Mouse (Mus musculus) lung, postnatal 10 days (tissue): ENCODE results near the gene Tnrc6b.
A peak's percentile ranks its signal among the peaks of the same experiment; 100 is the strongest.
"Not testable (repeated sequence)": the region's sequence is repeated elsewhere in the genome, so short reads cannot be mapped to it uniquely, and the experiment has no call there.

ENCODE experiments used
- DNase-seq: peaks from one replicate; pipeline ENCODE4 v3.0.0; 2021

Tnrc6b gene

GRCm38 (mm10) chr15:80797757-80798156 is 86.6 kb downstream of the Tnrc6b start:
- DNase-seq: peak; percentile 29

- peak; percentile 97 for DNase-seq
Observed at GRCm38 (mm10) chr15:80798367-80799073, 87.4 kb downstream of the Tnrc6b start.

GRCm38 (mm10) chr15:80799074-80799633 is 88.0 kb downstream of the Tnrc6b start:
- DNase-seq: peak; percentile 28

- peak; percentile 65 for DNase-seq
Observed at GRCm38 (mm10) chr15:80799634-80800137, 88.6 kb downstream of the Tnrc6b start.

- DNase-seq: no peak
Observed at GRCm38 (mm10) chr15:80800201-80800600, 89.1 kb downstream of the Tnrc6b start.

- DNase-seq: no peak
Observed at GRCm38 (mm10) chr15:80800765-80801164, 89.7 kb downstream of the Tnrc6b start.

GRCm38 (mm10) chr15:80801597-80801996 is 90.5 kb downstream of the Tnrc6b start:
- no peak for DNase-seq

GRCm38 (mm10) chr15:80807162-80807561 is 96.0 kb downstream of the Tnrc6b start:
- no peak for DNase-seq

- DNase-seq: no peak
Observed at GRCm38 (mm10) chr15:80810226-80810625, 99.1 kb downstream of the Tnrc6b start.

GRCm38 (mm10) chr15:80812840-80813239 is 101.7 kb downstream of the Tnrc6b start:
- DNase-seq: peak; percentile 7

- DNase-seq: no peak
Observed at GRCm38 (mm10) chr15:80814792-80815191, 103.7 kb downstream of the Tnrc6b start.

- no peak for DNase-seq
Observed at GRCm38 (mm10) chr15:80822276-80822675, 111.2 kb downstream of the Tnrc6b start.

GRCm38 (mm10) chr15:80831170-80831569 is 120.1 kb downstream of the Tnrc6b start:
- DNase-seq: no peak

- DNase-seq: no peak
Observed at GRCm38 (mm10) chr15:80832808-80833207, 121.7 kb downstream of the Tnrc6b start.

GRCm38 (mm10) chr15:80836246-80836645 is 125.1 kb downstream of the Tnrc6b start:
- no peak for DNase-seq

GRCm38 (mm10) chr15:80838836-80839235 is 127.7 kb downstream of the Tnrc6b start:
- no peak for DNase-seq

GRCm38 (mm10) chr15:80839653-80840420 is 128.7 kb downstream of the Tnrc6b start:
- no peak for DNase-seq

- DNase-seq: no peak
Observed at GRCm38 (mm10) chr15:80844262-80844661, 133.1 kb downstream of the Tnrc6b start.

- no peak for DNase-seq
Observed at GRCm38 (mm10) chr15:80844926-80845325, 133.8 kb downstream of the Tnrc6b start.

GRCm38 (mm10) chr15:80850004-80850403 is 138.9 kb downstream of the Tnrc6b start:
- peak; percentile 18 for DNase-seq

- no peak for DNase-seq
Observed at GRCm38 (mm10) chr15:80850682-80851475, 139.8 kb downstream of the Tnrc6b start.

- no peak for DNase-seq
Observed at GRCm38 (mm10) chr15:80852122-80852521, 141.0 kb downstream of the Tnrc6b start.

GRCm38 (mm10) chr15:80852527-80852926 is 141.4 kb downstream of the Tnrc6b start:
- DNase-seq: not testable (repeated sequence)
